Mouse (Mus musculus) urinary bladder, postnatal 4 days (tissue): Measurements from ENCODE around the gene Prl7a2.

Experiments
- DNase-seq, 2 experiments: peaks; one replicate each; pipeline ENCODE4 v3.0.0; 2021 to 2022; ENCODE audit warnings: low spot score in 2 of 2

Prl7a2 gene

DNA sequence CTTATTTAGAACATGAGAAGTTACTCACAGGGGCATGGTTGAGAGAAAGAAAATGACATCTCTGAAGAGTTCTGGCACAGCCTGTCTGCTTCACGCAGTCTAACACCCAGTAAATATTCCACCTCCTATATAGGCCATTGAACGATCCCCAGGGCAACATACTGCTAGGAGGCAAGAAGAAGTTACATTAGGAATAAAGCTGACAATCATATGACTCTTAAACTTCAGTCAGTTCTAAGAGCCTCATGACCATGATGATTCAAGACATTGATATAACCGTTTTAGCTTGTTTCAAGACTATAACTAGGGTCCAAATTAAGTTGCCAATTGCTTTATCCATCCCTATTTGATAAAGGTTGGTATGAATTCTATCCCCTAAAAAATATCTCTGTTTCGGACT, at the start of gene Prl7a2:
Gene Prl7a2, minus strand, starts transcription at position 101 of the 400 bp plus-strand sequence.
- DNase-seq, result no peak

DNA sequence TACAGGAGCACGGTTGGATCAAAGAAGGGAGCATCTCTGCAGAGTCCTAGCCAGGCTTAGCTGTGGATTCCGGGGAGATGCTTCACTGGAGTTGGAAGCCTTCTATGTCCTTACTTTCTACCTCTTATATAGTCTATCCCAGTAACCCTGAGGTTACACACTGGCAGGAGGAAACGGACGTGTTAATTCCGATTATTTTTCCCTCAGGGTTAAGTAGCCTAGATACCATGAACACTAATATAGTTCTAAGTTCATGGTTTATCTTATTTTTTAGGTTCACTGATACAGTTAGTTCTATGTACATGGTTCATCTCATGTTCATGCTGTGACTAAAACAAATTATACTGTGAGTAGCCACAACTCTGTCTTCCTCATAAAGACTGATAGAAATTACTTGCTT, 48.8 kb upstream of the Prl7a2 start, which contains the start of gene Prl7d1:
Gene Prl7d1, minus strand, starts transcription at position 101 of the 400 bp plus-strand sequence.
- DNase-seq, result no peak

DNA sequence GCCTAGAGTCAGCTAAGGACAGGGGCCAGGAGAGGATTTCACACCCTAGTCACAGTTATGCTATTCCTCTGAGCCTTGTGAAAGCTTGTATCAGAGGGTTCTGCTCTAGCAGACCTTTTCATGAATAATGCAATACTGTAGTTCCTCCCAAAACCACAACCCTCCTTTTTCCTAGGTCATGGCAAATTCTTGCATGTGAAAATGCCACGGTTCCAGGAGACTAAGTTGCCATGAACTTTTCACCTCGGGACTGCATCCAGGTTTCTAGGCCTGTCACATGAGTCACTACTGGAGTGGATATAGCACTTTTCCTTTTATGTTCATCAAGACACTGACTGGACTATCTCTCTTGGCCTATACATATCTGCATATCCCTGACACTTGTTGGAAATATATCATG, 38.7 kb upstream of the Prl7a2 start:
- no peak for DNase-seq

DNA sequence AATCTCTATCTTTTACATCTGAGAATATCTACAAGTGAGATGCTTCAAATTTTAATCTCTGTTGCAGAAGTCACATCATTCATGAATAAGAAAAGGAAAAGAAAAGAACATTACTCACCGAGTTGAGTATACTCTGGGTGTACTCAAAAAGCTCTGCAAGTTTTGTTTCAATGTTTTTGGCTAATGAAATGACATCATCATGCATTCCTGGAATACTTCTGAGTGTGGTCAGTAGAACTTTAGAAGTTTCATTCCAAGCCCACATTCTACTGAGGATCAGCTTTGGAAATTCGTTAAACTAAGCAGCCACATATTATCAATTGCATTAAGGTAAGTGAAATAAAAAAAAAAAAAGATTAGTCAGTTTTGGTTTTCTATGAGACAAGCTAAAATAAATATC, 7.1 kb downstream of the Prl7a2 start:
- DNase-seq, result no peak

DNA sequence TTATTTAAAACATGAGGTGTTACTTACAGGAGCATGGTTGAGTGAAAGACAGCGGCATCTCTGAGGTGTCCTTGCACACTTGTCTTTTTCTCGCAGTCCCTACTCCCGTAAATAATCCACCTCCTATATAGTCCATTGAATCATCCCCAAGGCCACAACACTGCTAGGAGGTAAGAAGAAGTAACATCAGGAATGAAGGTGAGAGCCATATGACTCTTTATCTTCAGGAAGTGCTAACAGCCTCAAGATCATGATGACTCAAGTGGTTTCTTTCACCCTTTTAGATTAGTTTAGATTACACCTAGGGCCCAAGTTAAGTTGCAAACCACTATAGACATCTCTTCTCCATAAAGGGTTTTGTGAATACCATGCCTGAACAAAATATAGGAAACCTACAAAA, 25.4 kb downstream of the Prl7a2 start, which contains the start of gene Prl7a1:
Gene Prl7a1, minus strand, starts transcription at position 101 of the 400 bp plus-strand sequence.
- DNase-seq, result no peak

DNA sequence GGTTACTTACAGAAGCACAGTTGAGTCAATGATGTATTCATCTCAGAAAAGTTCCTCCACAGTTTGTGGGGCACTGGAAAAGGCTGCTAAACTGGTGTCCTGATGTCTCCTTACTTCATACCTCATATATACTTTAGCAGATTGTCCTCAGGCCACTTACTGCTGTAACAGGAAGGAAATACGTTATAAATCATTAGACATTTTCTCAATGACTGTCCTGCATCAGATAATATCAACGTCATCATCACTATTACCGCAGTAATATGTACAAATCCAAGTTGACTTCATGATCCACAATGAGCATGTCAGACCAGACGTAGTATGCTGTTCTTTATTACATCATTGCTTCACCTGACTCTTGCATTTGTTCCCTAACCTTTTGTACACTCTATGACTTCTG, 57.4 kb downstream of the Prl7a2 start, which contains the start of gene Prl7b1:
Gene Prl7b1, minus strand, starts transcription at position 101 of the 400 bp plus-strand sequence.
- no peak for DNase-seq
